Mouse (Mus musculus) left cerebral cortex, adult 2 months (tissue): ENCODE results near the gene Tfb2m. TPM values are rescaled to one million over a fixed set of nuclear protein-coding genes. Genes with fewer than 3 reads are reported as not detected.

Experiments
- DNase-seq, 2 experiments: peaks; one replicate each; pipeline ENCODE4 v3.0.0; 2021 to 2022; ENCODE audit warnings: low spot score in 2 of 2, mixed read lengths in 1 of 2; ENCODE audit errors: extremely low spot score in 1 of 2
- H3K27ac ChIP-seq: fragments of 200-600 bp; 2 replicates; pipeline ENCODE4 v1.8.1; 2022
- H3K4me3 ChIP-seq: fragments of 200-600 bp; 2 replicates; pipeline ENCODE4 v1.8.1; 2022
- CTCF ChIP-seq: fragments of 200-600 bp; IDR thresholded peaks from 2 replicates; pipeline ENCODE4 v1.8.1; 2022; ENCODE audit warnings: antibody characterized with exemption, mild to moderate bottlenecking, moderate library complexity
- intact Hi-C: fragments of 180-260 bp; cut with DNase I; formaldehyde crosslinking; loops from one replicate; pipeline ENCODE4 v1.15.1; 2025
- total RNA-seq, 2 experiments: library from RNA; stranded (reverse); gene quantifications; 2 replicates each; pipeline ENCODE4 v1.2.3; 2021

Gene Tfb2m
- total RNA-seq, 2 experiments from 2014 or later = 23.8 to 25.0 TPM

GRCm38 (mm10) chr1:179578625-179579024 lies 32.6 kb upstream of the Tfb2m start:
- Histone ChIP-seq H3K4me3 (no peak overlapping the region), H3K27ac (no peak overlapping the region)
- TF ChIP-seq CTCF = no peak
- intact Hi-C loops = no loop called here
- DNase-seq = no peak

DNA sequence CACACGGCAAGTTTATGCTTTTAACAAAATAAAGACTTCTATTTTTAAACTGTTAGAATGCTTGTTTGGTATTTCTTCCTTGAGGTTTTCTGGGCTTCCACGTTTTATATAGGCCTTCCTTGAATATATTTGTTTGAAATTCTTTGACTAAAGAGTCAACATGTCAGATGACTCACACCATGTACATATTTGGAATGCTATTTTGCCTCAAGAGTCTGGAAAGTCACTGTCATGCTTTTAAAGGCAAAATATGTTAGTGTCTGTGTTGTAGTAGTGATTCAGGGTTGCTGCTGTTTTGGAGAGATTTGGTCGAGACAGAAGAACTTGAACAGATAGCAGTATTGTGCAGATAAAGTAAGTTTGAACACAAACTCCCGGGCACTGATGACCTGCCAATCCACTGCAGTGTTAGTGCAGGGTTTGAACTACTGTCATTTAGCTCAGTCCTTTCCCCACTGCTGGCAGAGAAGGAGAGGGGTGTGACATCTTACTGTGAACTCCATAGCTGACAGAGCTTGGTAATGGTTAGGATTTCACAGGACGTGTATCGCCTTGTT lies 27.7 kb upstream of the Tfb2m start:
- no peak overlapping the region for H3K4me3 ChIP-seq
- DNase-seq = no peak
- no peak overlapping the region for H3K27ac ChIP-seq
- intact Hi-C loops = no loop called here
- no peak for TF ChIP-seq CTCF

- TF ChIP-seq CTCF = no peak
- DNase-seq = no peak
- Histone ChIP-seq H3K4me3 (no peak overlapping the region), H3K27ac (no peak overlapping the region)
- intact Hi-C loops = no loop called here
These were observed 25.6 kb upstream of the Tfb2m start for GRCm38 (mm10) chr1:179571686-179572085.

GRCm38 (mm10) chr1:179570482-179570881 lies 24.4 kb upstream of the Tfb2m start:
- intact Hi-C loops = no loop called here
- no peak overlapping the region for H3K4me3 ChIP-seq
- no peak for TF ChIP-seq CTCF
- H3K27ac ChIP-seq = no peak overlapping the region
- DNase-seq = no peak

- intact Hi-C loops = no loop called here
- DNase-seq = no peak
- TF ChIP-seq CTCF = no peak
- H3K27ac ChIP-seq = no peak overlapping the region
- H3K4me3 ChIP-seq = no peak overlapping the region
These were observed 22.8 kb upstream of the Tfb2m start for GRCm38 (mm10) chr1:179568690-179569398.

GRCm38 (mm10) chr1:179567558-179567957 lies 21.5 kb upstream of the Tfb2m start:
- Histone ChIP-seq H3K27ac (no peak overlapping the region), H3K4me3 (no peak overlapping the region)
- no peak for TF ChIP-seq CTCF
- DNase-seq = no peak
- intact Hi-C loops = no loop called here

- no peak for DNase-seq
- Histone ChIP-seq H3K4me3 (no peak overlapping the region), H3K27ac (no peak overlapping the region)
- intact Hi-C loops = no loop called here
- TF ChIP-seq CTCF = no peak
These were observed 17.9 kb upstream of the Tfb2m start for GRCm38 (mm10) chr1:179563926-179564325.

DNA sequence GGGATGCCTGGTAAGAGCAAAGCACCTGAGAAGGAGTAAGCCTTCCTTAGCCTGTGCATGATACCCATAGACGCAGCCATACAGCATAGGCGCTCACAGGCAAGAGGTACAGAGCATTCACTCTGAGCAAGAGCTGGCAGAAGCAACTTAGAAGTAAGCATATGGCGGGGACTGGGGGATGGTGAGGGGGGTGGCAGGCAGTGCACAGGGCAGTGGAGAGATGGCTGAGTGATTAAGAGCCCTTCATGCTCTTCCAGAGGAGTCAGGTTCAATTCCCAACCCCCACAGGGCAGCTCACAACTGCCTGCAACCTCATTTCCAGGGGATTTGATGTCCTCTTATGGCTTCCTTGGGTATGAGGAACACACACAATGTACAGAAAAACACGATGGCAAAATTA lies 17.1 kb upstream of the Tfb2m start:
- H3K4me3 ChIP-seq = no peak overlapping the region
- no peak overlapping the region for H3K27ac ChIP-seq
- TF ChIP-seq CTCF = no peak
- intact Hi-C loops = no loop called here
- no peak for DNase-seq

DNA sequence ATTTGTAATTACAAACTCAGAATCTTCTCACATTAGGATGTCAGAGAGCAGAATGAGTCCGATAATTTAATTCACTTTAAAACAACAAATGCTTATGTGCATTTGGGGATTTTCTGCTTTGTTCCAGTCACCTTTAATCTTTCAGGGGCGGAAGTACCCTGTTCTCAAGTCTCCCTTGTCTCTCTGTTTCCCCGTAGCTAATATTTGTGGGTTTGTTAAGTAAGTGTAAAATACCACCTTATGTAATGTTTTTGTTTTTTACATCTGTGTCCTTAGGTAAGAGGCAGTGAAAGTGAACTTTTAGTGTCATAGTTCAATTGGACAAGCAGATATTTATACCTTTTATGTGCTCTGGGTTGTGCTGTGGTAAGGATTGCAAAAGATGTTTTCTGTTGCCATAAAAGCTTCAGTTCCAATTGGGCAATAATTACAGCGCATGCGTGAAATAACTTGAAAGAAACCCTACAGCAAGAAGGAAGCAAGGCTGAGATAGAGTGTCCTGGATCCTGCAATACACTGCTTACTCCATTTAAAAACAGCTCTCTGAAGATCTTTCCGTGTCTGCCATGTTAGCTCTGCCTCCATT lies 14.9 kb upstream of the Tfb2m start:
- no peak for TF ChIP-seq CTCF
- Histone ChIP-seq H3K27ac (no peak overlapping the region), H3K4me3 (no peak overlapping the region)
- DNase-seq = no peak
- intact Hi-C loops = no loop called here

GRCm38 (mm10) chr1:179559446-179560194 lies 13.6 kb upstream of the Tfb2m start:
- TF ChIP-seq CTCF = no peak
- intact Hi-C loops = no loop called here
- no peak for DNase-seq
- Histone ChIP-seq H3K4me3 (no peak overlapping the region), H3K27ac (no peak overlapping the region)

- intact Hi-C loops = no loop called here
- H3K4me3 ChIP-seq = no peak overlapping the region
- H3K27ac ChIP-seq = no peak overlapping the region
- TF ChIP-seq CTCF = no peak
- no peak for DNase-seq
These were observed 10.9 kb upstream of the Tfb2m start for GRCm38 (mm10) chr1:179556921-179557320.

- Histone ChIP-seq H3K4me3 (no peak overlapping the region), H3K27ac (no peak overlapping the region)
- intact Hi-C loops = no loop called here
- no peak for TF ChIP-seq CTCF
- DNase-seq = no peak
These were observed 7.9 kb upstream of the Tfb2m start for GRCm38 (mm10) chr1:179553949-179554347.
